18 mouse cellular contexts compared by ENCODE assay signal in genomic region chr5:129925933-129926332, GRCm38 (mm10). TPM values are rescaled to one million over a fixed set of nuclear protein-coding genes. Genes with fewer than 3 reads are reported as not detected.
"Had no signal": no experiment of that assay in that cellular context is flagged by ENCODE, and none has a peak within 500 bp of the region (broad histone marks: within the 10 kb centered on the region; RNA-seq: fewer than 3 reads in every experiment).

No protein-coding gene starts in this region.

- H3K4me1 ChIP-seq: limb, embryonic 15.5 days; midbrain, embryonic 10.5 days; neural tube, embryonic 12.5 days had no signal

- H3K27ac ChIP-seq: hindbrain, postnatal 0 days; limb, embryonic 15.5 days; liver, embryonic 12.5 days; midbrain, embryonic 10.5 days; neural tube, embryonic 12.5 days had no signal

- DNase-seq: layer of hippocampus, adult 9-11 months; layer of hippocampus, postnatal 36 days; lung, embryonic 14.5 days; lung, postnatal 10 days; lung, postnatal 4 days; midbrain, embryonic 14.5 days; retina, postnatal 1 day; right cerebral cortex, postnatal 4 days; spleen, adult 18-20 months; thymus, adult 2 months; thymus, postnatal 25 days had no signal

- ATAC-seq: hindbrain, postnatal 0 days; liver, embryonic 12.5 days had no signal

- H3K36me3 ChIP-seq: limb, embryonic 15.5 days; liver, embryonic 12.5 days; midbrain, embryonic 10.5 days; neural tube, embryonic 12.5 days had no signal

- H3K9ac ChIP-seq: limb, embryonic 15.5 days; liver, embryonic 12.5 days; lung, embryonic 14.5 days; neural tube, embryonic 12.5 days had no signal

- H3K9me3 ChIP-seq: limb, embryonic 15.5 days; liver, embryonic 12.5 days; midbrain, embryonic 10.5 days; neural tube, embryonic 12.5 days had no signal

- H3K27me3 ChIP-seq: limb, embryonic 15.5 days; liver, embryonic 12.5 days; neural tube, embryonic 12.5 days had no signal

- H3K4me3 ChIP-seq: limb, embryonic 15.5 days; liver, embryonic 12.5 days; midbrain, embryonic 10.5 days; myocyte; neural tube, embryonic 12.5 days had no signal

- H3K4me2 ChIP-seq: limb, embryonic 15.5 days; liver, embryonic 12.5 days; lung, embryonic 14.5 days; neural tube, embryonic 12.5 days had no signal

RNA-seq across cellular contexts. Expression of gene Phkg1, which starts 27.6 kb away (rescaled TPM):
- polyA plus RNA-seq: stomach, embryonic 14.5 days had no signal
